Mouse (Mus musculus) kidney, adult 8-10 months (tissue): Measurements from ENCODE around the gene Tmem235.
"Not testable (repeated sequence)": the region's sequence is repeated elsewhere in the genome, so short reads cannot be mapped to it uniquely, and the experiment has no call there.

Source experiments
- DNase-seq, 2 experiments: peaks; one replicate each; pipeline ENCODE4 v3.0.0; 2022

Tmem235 gene

GRCm38 (mm10) chr11:117860601-117861000 lies at the start of gene Tmem235:
Tmem235 (plus strand) TSS chr11:117860752.
- no peak for DNase-seq

GRCm38 (mm10) chr11:117813867-117814266 lies 46.7 kb upstream of the Tmem235 start:
- DNase-seq: no peak

DNA sequence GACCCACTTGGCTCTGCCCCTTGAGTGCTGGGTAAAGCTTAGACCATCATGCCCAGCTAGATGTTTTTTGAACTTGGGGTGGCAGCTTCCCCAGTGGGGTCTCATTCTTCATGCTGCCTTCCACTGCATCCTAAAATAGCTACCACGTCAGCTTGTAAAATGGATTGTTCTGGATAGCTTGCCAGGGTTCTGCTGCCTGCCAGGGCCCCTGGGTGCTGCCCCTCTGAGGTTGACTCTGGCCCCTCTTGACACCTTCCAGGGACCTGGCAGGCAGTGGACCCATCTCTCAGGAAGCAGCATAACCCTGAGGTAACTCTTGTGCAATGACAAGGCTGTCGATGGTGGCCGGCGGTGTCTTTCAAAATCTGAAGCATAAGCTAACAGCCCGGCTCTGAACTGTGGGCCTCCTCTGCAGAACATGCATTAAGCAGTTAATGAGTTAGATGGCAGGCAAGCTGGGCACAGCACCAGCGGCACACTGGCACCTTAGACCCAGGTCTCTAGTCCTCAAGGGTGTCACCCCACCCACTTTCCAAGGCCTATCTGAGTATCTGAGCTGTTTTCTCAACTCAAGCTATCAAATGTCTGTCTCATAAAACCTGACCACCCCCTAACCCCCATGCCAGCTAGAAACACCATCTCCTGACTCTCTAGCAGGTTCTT lies 45.7 kb upstream of the Tmem235 start:
- no peak for DNase-seq

DNA sequence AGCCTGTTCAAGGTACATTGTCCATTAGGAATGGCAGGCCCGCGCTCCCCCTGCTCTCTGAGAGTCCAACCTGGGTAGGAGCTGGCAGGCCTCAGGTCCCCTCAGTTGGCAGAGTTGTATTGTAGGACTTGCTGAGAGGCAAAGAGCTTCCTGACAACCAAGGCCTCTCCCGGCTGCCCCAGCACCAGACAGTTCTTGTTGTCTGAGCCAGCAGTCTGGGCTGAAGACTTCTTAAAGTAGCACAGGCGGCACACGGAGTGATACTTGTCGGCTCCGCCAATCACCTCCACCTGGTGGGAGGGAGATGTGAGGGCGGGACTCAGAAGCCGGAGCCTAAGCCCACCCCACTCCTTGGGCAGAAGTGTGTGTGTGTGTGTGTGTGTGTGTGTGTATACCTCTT lies 44.7 kb upstream of the Tmem235 start:
- DNase-seq: not testable (repeated sequence)

- DNase-seq: no peak
Observed at GRCm38 (mm10) chr11:117816389-117816996, 44.1 kb upstream of the Tmem235 start.

DNA sequence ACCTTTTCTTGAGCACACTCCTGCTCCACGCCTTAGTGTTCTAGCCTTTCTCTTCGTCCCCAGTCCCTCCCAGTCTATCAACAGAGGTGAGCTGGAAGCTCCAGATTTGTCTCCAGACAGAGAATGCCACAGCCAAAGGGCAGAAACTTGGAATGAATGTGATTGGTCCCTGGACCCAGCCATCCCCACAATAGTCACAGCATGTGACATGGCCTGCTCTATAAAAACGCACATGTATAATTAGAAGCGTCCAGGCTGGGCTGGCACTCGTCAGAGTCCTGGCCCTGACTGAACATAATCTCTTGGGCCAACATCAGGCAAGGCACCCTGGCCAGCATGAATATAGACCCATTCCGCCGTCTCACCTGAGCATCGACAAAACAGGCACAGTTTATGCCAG lies 41.5 kb upstream of the Tmem235 start:
- DNase-seq: no peak

DNA sequence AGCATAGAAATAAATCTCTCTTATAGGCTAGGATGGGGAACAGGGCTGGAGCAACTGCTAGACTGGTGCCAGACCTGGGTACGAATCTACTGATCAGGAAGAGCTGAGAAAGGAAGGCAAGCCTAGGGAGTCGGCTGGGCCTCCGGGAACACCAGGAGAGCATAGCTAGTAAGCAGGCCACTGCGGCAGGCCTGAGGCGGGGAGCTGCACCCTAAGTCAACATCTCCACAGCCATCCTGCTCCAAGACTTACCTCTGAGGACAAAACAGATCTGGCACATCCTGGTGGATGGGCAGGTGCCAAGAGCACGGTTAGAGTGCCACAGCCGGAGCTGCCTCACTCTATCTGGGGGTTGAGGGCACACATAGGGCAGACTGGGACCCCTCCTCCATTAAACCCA lies 40.4 kb upstream of the Tmem235 start:
- no peak for DNase-seq

DNA sequence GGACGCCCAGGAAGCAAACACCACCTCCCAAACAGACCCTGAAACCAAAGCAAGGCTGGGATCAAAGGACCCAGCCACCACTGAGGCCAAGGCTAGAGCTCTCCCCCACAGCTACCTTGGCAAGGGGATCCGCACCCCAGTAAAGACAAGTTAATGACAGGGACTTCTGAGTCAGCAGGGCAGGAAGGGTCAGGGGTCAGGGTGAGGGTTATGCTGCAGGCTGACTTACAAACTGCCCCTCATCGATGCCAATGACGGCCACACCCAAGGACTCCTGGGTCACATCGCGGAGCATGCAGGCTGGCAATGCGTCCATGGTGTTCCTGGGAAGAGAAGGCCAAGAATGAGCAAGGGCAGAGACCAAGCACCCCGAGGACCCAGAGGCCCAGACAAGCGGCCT lies 38.7 kb upstream of the Tmem235 start:
- no peak for DNase-seq

DNA sequence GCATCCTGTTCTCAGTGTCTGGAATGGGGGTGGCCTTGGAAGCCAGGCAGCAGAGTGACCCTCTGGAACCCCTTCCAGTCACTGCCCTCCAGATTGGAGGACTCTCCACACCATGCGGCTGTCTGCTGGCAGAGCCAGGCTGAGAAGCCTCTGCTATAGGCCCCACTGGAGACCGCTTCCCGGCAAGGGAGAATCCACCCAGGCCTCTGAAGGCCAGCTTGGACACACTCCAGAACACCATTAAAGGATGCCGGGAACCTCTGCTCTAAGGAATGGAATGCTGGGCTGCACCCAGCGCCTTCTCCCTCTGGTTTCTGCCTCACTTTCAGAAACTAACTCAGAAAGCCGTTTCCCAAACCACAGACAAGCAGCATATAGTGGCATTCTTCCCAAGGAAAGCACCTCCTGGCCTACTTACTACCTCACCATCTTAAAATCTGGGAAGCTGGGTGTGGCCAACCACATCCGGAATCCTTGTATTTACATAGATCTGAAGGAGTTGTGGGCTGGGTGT lies 37.8 kb upstream of the Tmem235 start:
- DNase-seq: no peak

DNA sequence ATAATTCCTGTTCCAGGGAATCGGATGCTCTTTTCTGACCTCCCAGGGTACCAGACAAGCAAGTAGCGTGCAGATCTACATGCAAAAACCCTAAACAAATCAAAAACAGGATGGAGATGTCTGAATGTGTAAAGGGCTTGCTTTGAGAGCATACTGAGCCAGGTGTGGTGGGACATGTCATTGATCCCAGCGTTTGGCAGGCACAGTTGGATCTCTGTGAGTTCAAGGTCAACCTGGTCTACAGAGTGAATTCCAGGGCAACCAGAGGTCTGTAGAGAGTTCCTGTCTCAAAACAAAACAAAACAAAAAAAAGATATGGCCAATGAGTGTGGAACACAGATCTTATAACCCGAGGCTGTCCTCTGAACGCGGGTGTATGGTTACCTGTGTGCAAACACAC lies 37.1 kb upstream of the Tmem235 start:
- DNase-seq: no peak

- peak; percentile 78 to 85 for DNase-seq
Observed at GRCm38 (mm10) chr11:117824060-117824969, 36.2 kb upstream of the Tmem235 start.

DNA sequence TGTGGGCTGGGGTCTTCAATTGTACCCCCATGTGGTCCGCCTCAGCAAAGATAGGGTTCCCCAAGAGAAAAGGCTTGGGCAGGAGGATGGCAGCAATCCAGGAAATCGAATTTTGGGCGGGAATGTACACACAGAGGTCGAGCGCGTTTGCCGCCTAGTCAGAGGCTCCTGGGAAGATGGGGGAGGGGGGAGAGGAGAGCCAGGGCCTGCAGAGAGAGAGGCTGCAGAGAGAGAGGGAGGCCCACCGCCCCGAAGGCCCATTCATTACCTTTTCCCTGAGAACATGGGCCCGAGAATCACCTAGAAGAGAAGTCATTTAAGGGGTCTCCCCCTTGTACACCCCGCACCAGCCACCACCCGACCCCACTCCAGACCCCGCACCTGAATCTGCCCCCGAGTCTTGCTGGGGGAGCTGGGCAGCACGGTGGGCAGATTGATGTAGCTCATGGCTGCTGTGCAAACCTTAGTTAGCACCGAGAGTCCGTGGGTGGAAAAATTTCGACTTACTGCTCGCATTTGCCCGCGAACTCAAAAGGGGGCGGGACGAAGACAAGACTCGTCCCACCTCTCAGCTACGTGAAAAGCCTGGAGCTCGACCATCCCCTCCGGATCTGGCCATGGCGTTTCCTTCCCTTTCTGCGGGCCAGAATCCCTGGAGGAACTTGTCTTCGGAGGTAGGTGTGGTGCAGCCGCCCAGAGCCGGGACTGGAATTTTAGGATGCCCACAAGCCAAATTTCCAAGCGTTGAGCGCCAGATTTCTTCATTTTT lies 35.0 kb upstream of the Tmem235 start, which contains the start of the genes Afmid and Tk1:
Gene Afmid, plus strand, starts transcription at position 592 of the 769 bp plus-strand sequence.
Gene Tk1, minus strand, starts transcription at position 760 of the 769 bp plus-strand sequence.
- DNase-seq: peak; percentile 82 to 85

DNA sequence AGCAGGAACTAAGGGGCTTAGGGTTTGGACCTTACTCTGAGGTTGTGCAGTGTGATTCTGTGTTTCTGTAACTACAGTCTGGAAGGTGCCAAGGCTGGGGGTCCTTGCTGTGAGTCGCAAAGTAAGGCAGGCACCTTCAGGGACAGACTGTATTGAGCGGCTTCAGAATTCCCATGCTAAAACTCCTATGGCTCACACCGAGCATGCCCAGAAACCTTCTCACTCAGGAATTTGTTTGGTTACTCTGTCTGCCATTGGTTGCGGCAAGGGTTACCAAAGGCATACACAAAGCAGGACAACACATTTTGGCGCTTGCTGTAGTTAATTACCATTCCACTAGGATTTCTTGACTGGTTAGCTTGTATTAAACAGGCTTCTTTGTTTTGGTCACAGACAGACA lies 34.4 kb upstream of the Tmem235 start:
- DNase-seq: no peak

GRCm38 (mm10) chr11:117826916-117827315 lies 33.6 kb upstream of the Tmem235 start:
- no peak for DNase-seq

GRCm38 (mm10) chr11:117827386-117827785 lies 33.2 kb upstream of the Tmem235 start:
- DNase-seq: no peak

GRCm38 (mm10) chr11:117828149-117828887 lies 32.2 kb upstream of the Tmem235 start:
- DNase-seq: no peak

- DNase-seq: peak in 1 of 2 experiments; percentile 64
Observed at GRCm38 (mm10) chr11:117828888-117829604, 31.5 kb upstream of the Tmem235 start.

DNA sequence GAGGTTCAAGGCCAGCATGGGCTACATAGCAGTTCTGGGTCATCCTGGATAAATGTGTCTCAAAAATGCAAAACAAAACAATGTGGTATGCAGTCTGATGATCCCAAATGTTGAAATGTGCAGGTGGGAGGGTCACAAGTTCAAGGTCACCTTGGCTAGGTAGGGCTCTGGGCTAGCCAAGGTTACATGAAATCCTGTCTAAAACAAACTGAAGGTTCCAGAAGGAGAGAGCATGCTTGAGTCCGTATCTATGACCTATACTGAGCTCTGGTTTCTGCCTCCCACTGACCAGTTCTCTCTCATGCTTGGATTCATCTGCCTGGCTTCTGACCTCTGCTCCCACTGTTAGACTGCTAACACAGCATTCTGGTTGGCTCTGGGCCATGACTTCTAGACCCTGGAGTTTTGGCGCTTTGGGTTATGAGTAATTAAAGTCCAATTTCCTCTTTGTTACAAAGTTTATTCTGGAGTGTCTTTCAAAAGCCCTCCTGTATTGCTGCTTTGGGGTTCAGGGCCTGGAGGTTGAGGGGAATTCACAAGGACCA lies 30.8 kb upstream of the Tmem235 start:
- peak; percentile 92 to 94 for DNase-seq

DNA sequence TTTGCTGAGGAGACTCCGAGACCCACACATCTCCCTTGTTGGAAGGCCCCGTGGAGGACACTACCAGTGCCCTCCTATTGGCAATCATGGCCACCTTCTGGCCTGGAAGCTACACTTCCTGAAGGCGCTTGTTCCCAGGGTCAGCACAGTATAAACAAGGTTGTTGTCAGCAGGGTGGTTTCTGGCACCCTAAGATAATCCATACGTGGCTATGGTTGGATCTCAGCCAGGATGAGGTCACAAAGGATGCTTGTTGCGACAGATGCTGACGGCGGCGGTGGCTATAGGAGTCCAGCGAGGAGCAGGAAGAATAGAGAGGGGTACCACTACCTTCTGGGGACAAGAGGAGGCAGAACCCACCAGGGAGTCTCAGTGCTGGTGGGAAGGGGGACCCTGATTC lies 30.2 kb upstream of the Tmem235 start:
- no peak for DNase-seq

DNA sequence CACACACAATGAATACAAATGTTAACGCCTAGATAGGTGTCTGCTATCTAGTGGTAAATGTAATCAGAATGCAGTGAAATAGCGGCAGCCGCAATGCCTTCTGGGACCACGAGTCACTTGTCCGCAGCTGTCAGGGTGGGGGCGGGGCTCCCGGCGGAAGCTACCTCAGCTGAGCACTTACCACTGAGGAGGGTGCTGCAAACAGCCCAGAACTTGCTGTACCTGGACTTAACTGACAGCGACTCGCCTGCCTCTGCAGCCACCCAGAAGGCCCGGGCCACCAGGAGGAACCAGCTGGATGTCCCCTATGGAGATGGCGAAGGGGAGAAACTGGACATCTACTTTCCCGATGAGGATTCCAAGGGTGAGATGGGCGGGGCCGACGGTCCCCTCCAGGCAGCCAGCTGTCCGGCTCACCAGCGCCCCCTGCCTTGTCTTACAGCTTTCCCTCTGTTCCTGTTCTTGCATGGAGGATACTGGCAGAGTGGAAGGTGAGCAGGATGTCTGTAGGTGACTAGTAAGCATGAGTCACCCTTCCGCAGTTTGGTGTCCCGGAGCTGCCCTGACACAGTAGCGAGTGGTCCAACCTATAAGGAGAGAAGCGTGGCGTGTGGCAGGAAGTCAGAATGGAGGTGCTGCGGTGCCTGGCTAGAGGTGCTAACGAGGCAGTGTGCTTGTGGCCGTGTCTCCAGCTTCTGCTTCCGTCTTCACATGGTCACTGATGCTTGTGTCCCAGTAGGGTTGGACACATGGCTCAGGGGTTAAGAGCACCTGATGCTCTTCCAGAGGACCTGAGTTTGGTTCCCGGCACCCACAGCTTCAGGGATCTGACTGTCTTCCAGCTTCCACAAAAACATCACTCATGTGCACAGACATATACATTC lies 28.2 kb upstream of the Tmem235 start:
- DNase-seq: peak; percentile 57 to 80
